Mouse (Mus musculus): ENCODE measurements around the gene Rflnb. TPM values are rescaled to one million over a fixed set of nuclear protein-coding genes. Genes with fewer than 3 reads are reported as not detected.

Gene Rflnb
- polyA plus RNA-seq, 1 experiment from 2014 or later = 12.6 TPM

- H3K27ac ChIP-seq (replicated peaks) = no peak overlapping the region
- no peak overlapping the region for H3K9ac ChIP-seq (replicated peaks)
- peaks cover 19% of the 10 kb centered on the region for H3K36me3 ChIP-seq
- H3K9me3 ChIP-seq (replicated peaks) = no peaks in the 10 kb centered on the region
- H3K27me3 ChIP-seq (replicated peaks) = no peaks in the 10 kb centered on the region
- no peaks in the 10 kb centered on the region for H3K4me1 ChIP-seq
- H3K4me3 ChIP-seq (replicated peaks) = no peak overlapping the region
- H3K4me2 ChIP-seq = no peak overlapping the region
- 34% methylated on average over 5 of the region's 5 CpGs for WGBS
- ATAC-seq (ENCODE audit: low FRiP score) = no peak
These were observed 23.5 kb upstream of the Rflnb start for GRCm38 (mm10) chr11:76050967-76051512.

- no peak overlapping the region for H3K27ac ChIP-seq (replicated peaks)
- H3K4me2 ChIP-seq = no peak overlapping the region
- H3K36me3 ChIP-seq = peaks cover 24% of the 10 kb centered on the region
- no peaks in the 10 kb centered on the region for H3K27me3 ChIP-seq (replicated peaks)
- no peak overlapping the region for H3K9ac ChIP-seq (replicated peaks)
- no peaks in the 10 kb centered on the region for H3K9me3 ChIP-seq (replicated peaks)
- H3K4me1 ChIP-seq = no peaks in the 10 kb centered on the region
- 50% methylated on average over 3 of the region's 3 CpGs for WGBS
- ATAC-seq (ENCODE audit: low FRiP score) = no peak
- no peak overlapping the region for H3K4me3 ChIP-seq (replicated peaks)
These were observed 22.9 kb upstream of the Rflnb start for GRCm38 (mm10) chr11:76050509-76050908.

- H3K27ac ChIP-seq (replicated peaks) = no peak overlapping the region
- H3K9ac ChIP-seq (replicated peaks) = no peak overlapping the region
- H3K36me3 ChIP-seq = peaks cover 28% of the 10 kb centered on the region
- 83% methylated on average over 6 of the region's 6 CpGs for WGBS
- H3K9me3 ChIP-seq (replicated peaks) = no peaks in the 10 kb centered on the region
- no peak for ATAC-seq (ENCODE audit: low FRiP score)
- no peak overlapping the region for H3K4me3 ChIP-seq (replicated peaks)
- H3K4me2 ChIP-seq = no peak overlapping the region
- peaks cover 12% of the 10 kb centered on the region; the same call in 1 of the 2 replicates for H3K4me1 ChIP-seq
- H3K27me3 ChIP-seq (replicated peaks) = no peaks in the 10 kb centered on the region
These were observed 17.8 kb upstream of the Rflnb start for GRCm38 (mm10) chr11:76045367-76045766.

- H3K9me3 ChIP-seq (replicated peaks) = no peaks in the 10 kb centered on the region
- H3K4me1 ChIP-seq = peaks cover 12% of the 10 kb centered on the region; the same call in 1 of the 2 replicates
- WGBS = 73% methylated on average over 6 of the region's 6 CpGs
- no peak overlapping the region for H3K4me3 ChIP-seq (replicated peaks)
- H3K27ac ChIP-seq (replicated peaks) = no peak overlapping the region
- no peak overlapping the region for H3K4me2 ChIP-seq
- peaks cover 28% of the 10 kb centered on the region for H3K36me3 ChIP-seq
- ATAC-seq (ENCODE audit: low FRiP score) = no peak
- H3K27me3 ChIP-seq (replicated peaks) = no peaks in the 10 kb centered on the region
- H3K9ac ChIP-seq (replicated peaks) = no peak overlapping the region
These were observed 16.9 kb upstream of the Rflnb start for GRCm38 (mm10) chr11:76044468-76044867.

GRCm38 (mm10) chr11:76042882-76043281, 15.3 kb upstream of the Rflnb start:
- H3K9ac ChIP-seq (replicated peaks) = no peak overlapping the region

GRCm38 (mm10) chr11:76042041-76042638, 14.6 kb upstream of the Rflnb start:
- Histone ChIP-seq H3K9me3 (replicated peaks) (no peaks in the 10 kb centered on the region), H3K27me3 (replicated peaks) (no peaks in the 10 kb centered on the region), H3K27ac (replicated peaks) (no peak overlapping the region), H3K36me3 (peaks cover 23% of the 10 kb centered on the region), H3K4me3 (replicated peaks) (no peak overlapping the region), H3K4me1 (peaks cover 12% of the 10 kb centered on the region; the same call in 1 of the 2 replicates), H3K4me2 (no peak overlapping the region), H3K9ac (replicated peaks) (no peak overlapping the region)
- no peak for ATAC-seq (ENCODE audit: low FRiP score)
- WGBS = 66% methylated on average over 10 of the region's 10 CpGs

More at GRCm38 (mm10) chr11:76042882-76043281, 15.3 kb upstream of the Rflnb start:
- H3K4me3 ChIP-seq (replicated peaks) = no peak overlapping the region
- 44% methylated on average over 5 of the region's 5 CpGs for WGBS
- H3K9me3 ChIP-seq (replicated peaks) = no peaks in the 10 kb centered on the region
- no peak for ATAC-seq (ENCODE audit: low FRiP score)
- H3K36me3 ChIP-seq = peaks cover 24% of the 10 kb centered on the region
- peaks cover 12% of the 10 kb centered on the region; the same call in 1 of the 2 replicates for H3K4me1 ChIP-seq
- H3K4me2 ChIP-seq = no peak overlapping the region
- no peaks in the 10 kb centered on the region for H3K27me3 ChIP-seq (replicated peaks)
- no peak overlapping the region for H3K27ac ChIP-seq (replicated peaks)

- 82% methylated on average over 4 of the region's 4 CpGs for WGBS
- H3K36me3 ChIP-seq = peaks cover 11% of the 10 kb centered on the region; the same call in 1 of the 2 replicates
- H3K4me3 ChIP-seq (replicated peaks) = no peak overlapping the region
- peaks cover 12% of the 10 kb centered on the region; the same call in 1 of the 2 replicates for H3K4me1 ChIP-seq
- H3K4me2 ChIP-seq = no peak overlapping the region
- no peak overlapping the region for H3K9ac ChIP-seq (replicated peaks)
- no peaks in the 10 kb centered on the region for H3K27me3 ChIP-seq (replicated peaks)
- H3K9me3 ChIP-seq (replicated peaks) = no peaks in the 10 kb centered on the region
- ATAC-seq (ENCODE audit: low FRiP score) = no peak
- no peak overlapping the region for H3K27ac ChIP-seq (replicated peaks)
These were observed 13.3 kb upstream of the Rflnb start for GRCm38 (mm10) chr11:76040761-76041376.

- Histone ChIP-seq H3K9ac (replicated peaks) (no peak overlapping the region), H3K27me3 (replicated peaks) (no peaks in the 10 kb centered on the region), H3K27ac (replicated peaks) (no peak overlapping the region), H3K4me2 (no peak overlapping the region), H3K9me3 (replicated peaks) (no peaks in the 10 kb centered on the region), H3K4me3 (replicated peaks) (no peak overlapping the region), H3K4me1 (peaks cover 12% of the 10 kb centered on the region; the same call in 1 of the 2 replicates), H3K36me3 (peaks cover 3% of the 10 kb centered on the region; the same call in 1 of the 2 replicates)
- 87% methylated on average over 8 of the region's 8 CpGs for WGBS
- ATAC-seq (ENCODE audit: low FRiP score) = no peak
These were observed 12.5 kb upstream of the Rflnb start for GRCm38 (mm10) chr11:76040106-76040505.

GRCm38 (mm10) chr11:76039271-76040053, 11.9 kb upstream of the Rflnb start:
- H3K4me3 ChIP-seq (replicated peaks) = no peak overlapping the region
- H3K36me3 ChIP-seq = no peaks in the 10 kb centered on the region
- no peaks in the 10 kb centered on the region for H3K9me3 ChIP-seq (replicated peaks)
- WGBS = 79% methylated on average over 3 of the region's 3 CpGs
- H3K27ac ChIP-seq (replicated peaks) = no peak overlapping the region
- H3K9ac ChIP-seq (replicated peaks) = no peak overlapping the region
- H3K27me3 ChIP-seq (replicated peaks) = no peaks in the 10 kb centered on the region
- peaks cover 12% of the 10 kb centered on the region; the same call in 1 of the 2 replicates for H3K4me1 ChIP-seq
- H3K4me2 ChIP-seq = no peak overlapping the region
- no peak for ATAC-seq (ENCODE audit: low FRiP score)

GRCm38 (mm10) chr11:76037581-76038294, 10.2 kb upstream of the Rflnb start:
- Histone ChIP-seq H3K4me2 (no peak overlapping the region), H3K9ac (replicated peaks) (no peak overlapping the region), H3K36me3 (no peaks in the 10 kb centered on the region), H3K27ac (replicated peaks) (no peak overlapping the region), H3K9me3 (replicated peaks) (no peaks in the 10 kb centered on the region), H3K4me1 (peaks cover 7% of the 10 kb centered on the region; the same call in 1 of the 2 replicates), H3K27me3 (replicated peaks) (no peaks in the 10 kb centered on the region), H3K4me3 (replicated peaks) (no peak overlapping the region)
- no peak for ATAC-seq (ENCODE audit: low FRiP score)
- 63% methylated on average over 6 of the region's 6 CpGs for WGBS

GRCm38 (mm10) chr11:76035182-76035581, 7.6 kb upstream of the Rflnb start:
- Histone ChIP-seq H3K4me1 (no peaks in the 10 kb centered on the region), H3K27me3 (replicated peaks) (no peaks in the 10 kb centered on the region), H3K36me3 (no peaks in the 10 kb centered on the region), H3K27ac (replicated peaks) (no peak overlapping the region), H3K9ac (replicated peaks) (no peak overlapping the region), H3K4me3 (replicated peaks) (no peak overlapping the region), H3K4me2 (no peak overlapping the region), H3K9me3 (replicated peaks) (no peaks in the 10 kb centered on the region)
- ATAC-seq (ENCODE audit: low FRiP score) = no peak
- WGBS = 77% methylated on average over 8 of the region's 8 CpGs

All from neural tube, embryonic 15.5 days (tissue).